Comparison of ENCODE assay signal across 9 mouse cellular contexts in genomic region chr15:82376393-82377138, GRCm38 (mm10). TPM values are rescaled to one million over a fixed set of nuclear protein-coding genes. Genes with fewer than 3 reads are reported as not detected.
DNase-seq lines count a peak whose midpoint lies in the region; ATAC-seq and TF ChIP-seq lines count a peak whose summit lies in the region.
"Had no signal": no experiment of that assay in that cellular context is flagged by ENCODE, and none has a peak within 500 bp of the region (broad histone marks: within the 10 kb centered on the region; RNA-seq: fewer than 3 reads in every experiment).

No protein-coding gene starts in this region.

- no peak for TF ChIP-seq POLR2A in brain, embryonic 14.5 days (IDR thresholded peaks at IDR 0.05; ENCODE audit: borderline replicate concordance, extremely low read depth, insufficient read depth, insufficient read length, poor library complexity, severe bottlenecking)

- H3K4me3 ChIP-seq in hindbrain, embryonic 10.5 days = no peak overlapping the region
- H3K4me3 ChIP-seq in hindbrain, embryonic 11.5 days (ENCODE audit: low read depth, low read length) = no peak overlapping the region

- H3K9me3 ChIP-seq in hindbrain, embryonic 10.5 days = no peaks in the 10 kb centered on the region
- H3K9me3 ChIP-seq in hindbrain, embryonic 11.5 days (ENCODE audit: control insufficient read depth, low read length) = no peaks in the 10 kb centered on the region

- no peak for TF ChIP-seq CTCF in brain, embryonic 14.5 days (IDR thresholded peaks at IDR 0.05; ENCODE audit: borderline replicate concordance, extremely low read depth, insufficient read depth, insufficient read length)

- no peaks in the 10 kb centered on the region for H3K27me3 ChIP-seq in hindbrain, embryonic 10.5 days (ENCODE audit: insufficient read depth, poor library complexity, severe bottlenecking)
- H3K27me3 ChIP-seq in hindbrain, embryonic 11.5 days (ENCODE audit: control insufficient read depth, insufficient read depth, low read length) = no peaks in the 10 kb centered on the region

- peaks cover 69% of the 10 kb centered on the region for H3K4me1 ChIP-seq in hindbrain, embryonic 10.5 days (replicated peaks)
- H3K4me1 ChIP-seq in hindbrain, embryonic 11.5 days (replicated peaks; ENCODE audit: control insufficient read depth, insufficient read depth, low read length) = no peaks in the 10 kb centered on the region

- H3K9ac ChIP-seq in hindbrain, embryonic 11.5 days (ENCODE audit: low read depth, low read length) = no peak overlapping the region

- no peak for DNase-seq in hindbrain, embryonic 10.5 days (ENCODE audit: low spot score)
- DNase-seq in hindbrain, embryonic 11.5 days (ENCODE audit: low spot score) = no peak
- DNase-seq in brain, embryonic 14.5 days (ENCODE audit: low read depth) = peak; percentile 84
- peak; percentile 28 to 76 for DNase-seq in gastrocnemius, postnatal 4 days (ENCODE audit: low spot score in 2 of 2)
- DNase-seq in kidney, postnatal 10 days = peak; percentile 74
- peak; percentile 93 for DNase-seq in lung, postnatal 10 days
- DNase-seq in c-Kit-positive CD71-positive TER-119-positive erythroid progenitor cells, embryonic 14.5 days (ENCODE audit: low spot score) = no peak

- no peak for ATAC-seq in hindbrain, embryonic 11.5 days (ENCODE audit: low FRiP score)
- no peak for ATAC-seq in monocyte, adult 5-6 weeks (replicated peaks; ENCODE audit: insufficient number of reproducible peaks, low FRiP score, low TSS enrichment, poor library complexity, severe bottlenecking)

- WGBS in hindbrain, embryonic 10.5 days = 73% methylated on average over 17 of the region's 17 CpGs
- WGBS in hindbrain, embryonic 11.5 days = 70% methylated on average over 17 of the region's 17 CpGs

- H3K4me2 ChIP-seq in hindbrain, embryonic 11.5 days (replicated peaks; ENCODE audit: low read depth, low read length) = no peak overlapping the region

- no peaks in the 10 kb centered on the region for H3K36me3 ChIP-seq in hindbrain, embryonic 10.5 days
- H3K36me3 ChIP-seq in hindbrain, embryonic 11.5 days (ENCODE audit: control insufficient read depth, insufficient read depth, low read length) = no peaks in the 10 kb centered on the region

- H3K27ac ChIP-seq in hindbrain, embryonic 10.5 days = peak overlapping the region; percentile 70; the same call in 1 of the 2 replicates
- H3K27ac ChIP-seq in hindbrain, embryonic 11.5 days (ENCODE audit: low read depth, low read length) = no peak overlapping the region

RNA-seq across cellular contexts. Expression of gene Cyp2d22, which starts 3.5 kb away (rescaled TPM):
- 2.5 and 3.0 TPM in 2 replicates for polyA plus RNA-seq in hindbrain, embryonic 10.5 days (2016; fragmentation: Nextera tagmentation; extraction: Ambion mirVana)
- polyA plus RNA-seq in hindbrain, embryonic 11.5 days (2014; fragmentation: Nextera tagmentation; extraction: Ambion mirVana) = 1.8 and 2.1 TPM in 2 replicates
- polyA plus RNA-seq in brain, embryonic 14.5 days (2012; rRNA removed) = 5.4 and 5.8 TPM in 2 replicates
- total RNA-seq in gastrocnemius, postnatal 4 days (2021) = 10 to 100 TPM; 17.3 to 17.9 TPM
- 0.57 to 2.1 TPM in 2 of 3 replicates, not detected in the other for total RNA-seq in monocyte, adult 5-6 weeks (2017)

RNA-seq across cellular contexts. Expression of gene Cyp2d11, which starts 17.3 kb away (rescaled TPM):
- polyA plus RNA-seq in hindbrain, embryonic 10.5 days (2016; fragmentation: Nextera tagmentation; extraction: Ambion mirVana) = not detected in 2 replicates
- polyA plus RNA-seq in hindbrain, embryonic 11.5 days (2014; fragmentation: Nextera tagmentation; extraction: Ambion mirVana) = not detected in 2 replicates
- not detected in 2 replicates for polyA plus RNA-seq in brain, embryonic 14.5 days (2012; rRNA removed)
- total RNA-seq in gastrocnemius, postnatal 4 days (2021) = under 1 TPM in 1 of 2 experiments, not detected in 1; 0.21 TPM
- total RNA-seq in monocyte, adult 5-6 weeks (2017) = not detected in 3 replicates
- total RNA-seq: ES-E14 had no signal

RNA-seq across cellular contexts. Expression of gene Ndufa6, which starts 22.4 kb away (rescaled TPM):
- polyA plus RNA-seq in hindbrain, embryonic 10.5 days (2016; fragmentation: Nextera tagmentation; extraction: Ambion mirVana) = 267 and 273 TPM in 2 replicates
- polyA plus RNA-seq in hindbrain, embryonic 11.5 days (2014; fragmentation: Nextera tagmentation; extraction: Ambion mirVana) = 277 and 281 TPM in 2 replicates
- polyA plus RNA-seq in brain, embryonic 14.5 days (2012; rRNA removed) = 298 and 375 TPM in 2 replicates
- total RNA-seq in gastrocnemius, postnatal 4 days (2021) = 100 to 1,000 TPM; 306 to 308 TPM
- 139 to 263 TPM (median 256 TPM) in 3 replicates for total RNA-seq in monocyte, adult 5-6 weeks (2017)

RNA-seq across cellular contexts. Expression of gene Cyp2d10, which starts 30.4 kb away (rescaled TPM):
- not detected in 2 replicates for polyA plus RNA-seq in hindbrain, embryonic 10.5 days (2016; fragmentation: Nextera tagmentation; extraction: Ambion mirVana)
- polyA plus RNA-seq in hindbrain, embryonic 11.5 days (2014; fragmentation: Nextera tagmentation; extraction: Ambion mirVana) = not detected in 2 replicates
- not detected in 2 replicates for polyA plus RNA-seq in brain, embryonic 14.5 days (2012; rRNA removed)
- total RNA-seq in gastrocnemius, postnatal 4 days (2021) = under 1 TPM in 1 of 2 experiments, not detected in 1; 0.86 TPM
- total RNA-seq in monocyte, adult 5-6 weeks (2017) = not detected in 3 replicates
- total RNA-seq: ES-E14 had no signal

RNA-seq across cellular contexts. Expression of gene Smdt1, which starts 37.8 kb away (rescaled TPM):
- 269 and 314 TPM in 2 replicates for polyA plus RNA-seq in hindbrain, embryonic 10.5 days (2016; fragmentation: Nextera tagmentation; extraction: Ambion mirVana)
- polyA plus RNA-seq in hindbrain, embryonic 11.5 days (2014; fragmentation: Nextera tagmentation; extraction: Ambion mirVana) = 267 and 274 TPM in 2 replicates
- 231 and 270 TPM in 2 replicates for polyA plus RNA-seq in brain, embryonic 14.5 days (2012; rRNA removed)
- 100 to 1,000 TPM; 135 to 144 TPM for total RNA-seq in gastrocnemius, postnatal 4 days (2021)
- total RNA-seq in monocyte, adult 5-6 weeks (2017) = 57.5 to 129 TPM (median 113 TPM) in 3 replicates

Comparison
In these comparisons a context has a peak if more than half of its experiments do, and no peak if none do; other contexts are left out.
1. DNase-seq: peak in brain, embryonic 14.5 days (single experiment), gastrocnemius, postnatal 4 days (2 of 2), kidney, postnatal 10 days (single experiment) and lung, postnatal 10 days (single experiment); none in hindbrain, embryonic 10.5 days (single experiment), hindbrain, embryonic 11.5 days (single experiment) and c-Kit-positive CD71-positive TER-119-positive erythroid progenitor cells, embryonic 14.5 days (single experiment).